Mouse (Mus musculus) right cerebral cortex, postnatal 4 days (tissue): ENCODE results near the gene Vcp.
"Not testable (repeated sequence)": the region's sequence is repeated elsewhere in the genome, so short reads cannot be mapped to it uniquely, and the experiment has no call there.

ENCODE experiments used
- DNase-seq: peaks from one replicate; pipeline ENCODE4 v3.0.0-alpha.2; 2022

Vcp gene

DNA sequence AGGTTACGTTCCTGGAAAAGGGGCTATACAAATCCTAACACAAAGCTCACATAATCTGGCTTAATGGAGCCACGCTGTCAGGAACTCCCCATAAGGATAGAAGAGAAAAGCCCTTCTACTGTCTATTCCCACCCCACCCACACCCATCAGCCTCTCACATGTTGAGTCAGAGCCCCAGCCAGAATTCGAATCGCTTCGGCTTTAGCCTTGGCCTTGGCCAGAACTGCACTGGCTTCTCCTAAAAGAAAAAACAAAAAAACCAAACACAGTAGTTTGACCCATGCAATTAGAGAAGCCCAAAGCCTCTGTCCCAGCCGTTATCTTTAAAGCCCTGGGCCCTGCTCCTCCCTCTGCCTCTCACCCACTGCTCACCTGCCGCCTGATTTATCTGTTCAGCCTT lies 28.8 kb upstream of the Vcp start:
- DNase-seq: no peak

- DNase-seq: peak; percentile 98
These were observed 25.0 kb upstream of the Vcp start, which contains the start of gene Pigo for GRCm38 (mm10) chr4:43025084-43025960. Gene Pigo, minus strand, starts transcription at chr4:43025819.

DNA sequence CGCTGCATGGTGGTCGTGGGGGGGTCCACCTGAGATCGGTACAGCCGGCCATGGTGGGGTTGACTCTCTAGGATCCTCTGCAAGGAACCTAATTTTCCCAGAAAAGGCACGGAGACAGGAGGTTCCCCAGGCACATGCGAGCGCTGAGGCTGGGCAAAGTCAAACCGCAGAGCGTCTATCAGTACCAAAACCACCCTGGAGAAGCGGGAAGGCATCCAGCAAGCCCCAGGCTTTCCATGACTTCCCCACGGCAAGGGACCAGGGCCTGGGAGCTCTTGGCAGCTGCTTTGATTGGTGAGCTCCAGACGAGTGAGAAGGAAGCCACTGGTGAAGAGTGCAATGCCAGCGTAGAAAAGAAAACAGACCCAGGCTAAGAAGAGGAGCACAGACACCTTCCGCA lies 24.4 kb upstream of the Vcp start:
- DNase-seq: no peak

- DNase-seq: no peak
These were observed 21.0 kb upstream of the Vcp start for GRCm38 (mm10) chr4:43021341-43021740.

GRCm38 (mm10) chr4:43020876-43021275 lies 20.6 kb upstream of the Vcp start:
- no peak for DNase-seq

DNA sequence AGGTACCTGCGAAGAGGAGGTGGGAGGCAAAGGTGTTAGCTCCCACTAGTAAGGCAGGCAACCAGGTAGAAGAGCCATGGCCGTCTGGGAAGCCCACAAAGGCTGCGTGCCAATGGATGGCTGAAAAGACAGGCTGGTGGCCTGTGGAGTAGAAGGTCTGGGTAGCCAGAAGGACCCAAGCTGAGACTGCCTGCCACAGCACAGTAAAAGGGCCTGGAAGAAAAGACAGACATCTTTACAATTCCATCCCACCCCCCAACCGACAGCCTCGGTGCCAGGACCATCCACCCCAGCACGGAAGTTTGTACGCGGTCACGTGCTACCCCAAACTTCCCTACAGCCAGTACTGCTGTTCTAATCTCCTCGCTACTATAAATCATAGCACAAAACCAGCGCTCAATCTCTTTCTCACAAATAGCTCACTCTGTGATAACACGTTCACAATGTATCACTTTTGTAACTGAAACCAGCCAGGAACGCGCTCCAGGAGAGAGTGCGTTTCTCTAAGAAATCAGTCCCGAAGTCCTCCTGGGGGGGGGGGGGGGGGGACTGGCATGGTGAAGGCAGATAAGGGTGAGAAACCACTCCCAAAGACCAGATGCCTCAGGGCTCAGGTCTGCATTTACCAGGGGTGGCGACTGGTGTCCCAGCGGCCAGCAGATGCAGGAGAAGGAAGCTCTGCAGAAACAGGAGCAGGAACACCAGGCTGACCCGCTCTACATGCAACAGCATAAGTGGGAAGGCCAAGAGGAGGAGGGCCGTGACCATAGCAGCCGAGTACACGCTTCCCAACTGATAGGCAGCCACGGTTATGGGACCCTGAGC lies 19.5 kb upstream of the Vcp start:
- DNase-seq: no peak

GRCm38 (mm10) chr4:43019176-43019575 lies 18.9 kb upstream of the Vcp start:
- DNase-seq: no peak

DNA sequence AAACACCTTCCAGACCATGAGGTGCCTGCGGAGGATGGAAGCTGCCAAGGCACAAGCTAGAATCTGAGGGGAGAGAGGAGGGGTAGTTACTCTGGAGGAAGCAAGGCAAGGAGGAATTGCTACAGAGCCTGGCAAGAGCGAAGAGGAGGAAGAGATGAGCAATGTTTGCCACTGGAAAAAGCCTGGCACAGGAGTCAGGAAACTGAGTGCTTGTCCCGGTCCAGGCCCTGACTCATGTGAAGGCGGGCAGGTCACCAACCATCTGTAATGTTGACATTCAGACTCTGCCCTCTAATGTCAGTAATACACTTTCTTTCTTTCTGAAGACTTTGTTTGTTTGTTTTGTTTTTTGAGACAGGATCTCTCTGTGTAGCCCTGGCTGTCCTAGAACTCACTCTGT lies 17.8 kb upstream of the Vcp start:
- DNase-seq: no peak

- no peak for DNase-seq
These were observed 11.8 kb upstream of the Vcp start for GRCm38 (mm10) chr4:43012091-43012490.

DNA sequence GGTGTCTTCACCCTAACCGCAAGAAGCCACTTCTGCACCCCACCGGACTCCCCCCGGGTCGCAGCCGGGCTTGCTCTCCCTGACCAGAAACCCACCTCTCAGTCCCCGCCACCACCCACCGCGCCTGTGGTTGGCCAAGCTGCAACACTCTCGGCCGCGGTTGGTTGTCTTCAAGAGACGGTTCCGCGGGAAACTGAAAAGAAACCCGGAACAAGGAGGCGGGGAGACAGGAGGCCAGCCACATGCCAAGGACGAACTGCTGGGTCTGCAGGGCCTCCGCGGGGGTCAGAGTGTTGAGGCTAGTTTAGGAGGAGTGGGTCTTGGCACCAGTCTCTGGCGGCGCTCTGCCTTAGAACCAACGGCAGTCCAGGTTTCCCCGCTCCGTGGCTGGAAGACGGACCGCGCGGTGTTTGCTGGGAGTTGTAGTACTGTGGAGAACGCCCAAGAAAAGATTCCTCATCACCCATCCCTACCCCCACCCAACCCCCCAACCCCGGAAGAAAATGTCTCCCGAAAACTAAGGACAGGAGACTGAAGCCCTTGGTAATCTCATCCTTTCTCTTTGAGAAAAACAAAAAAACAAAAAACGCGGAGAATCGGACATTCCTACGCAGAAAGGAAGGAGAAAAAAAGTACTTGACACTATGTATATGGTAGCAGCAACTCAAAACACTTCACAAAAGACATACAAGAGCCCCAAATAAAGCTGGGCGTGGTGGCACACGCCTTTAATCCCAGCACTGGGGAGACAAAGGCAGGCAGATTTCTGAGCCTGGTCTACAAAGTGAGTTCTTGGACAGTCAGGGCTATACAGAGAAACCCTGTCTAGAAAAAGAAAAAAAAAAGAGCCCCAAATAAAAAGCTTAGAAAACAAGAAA lies 10.1 kb upstream of the Vcp start, which contains the start of gene Fancg:
TSS of gene Fancg (minus strand) at position 346 of the 878 bp plus-strand sequence.
- peak; percentile 81 for DNase-seq

DNA sequence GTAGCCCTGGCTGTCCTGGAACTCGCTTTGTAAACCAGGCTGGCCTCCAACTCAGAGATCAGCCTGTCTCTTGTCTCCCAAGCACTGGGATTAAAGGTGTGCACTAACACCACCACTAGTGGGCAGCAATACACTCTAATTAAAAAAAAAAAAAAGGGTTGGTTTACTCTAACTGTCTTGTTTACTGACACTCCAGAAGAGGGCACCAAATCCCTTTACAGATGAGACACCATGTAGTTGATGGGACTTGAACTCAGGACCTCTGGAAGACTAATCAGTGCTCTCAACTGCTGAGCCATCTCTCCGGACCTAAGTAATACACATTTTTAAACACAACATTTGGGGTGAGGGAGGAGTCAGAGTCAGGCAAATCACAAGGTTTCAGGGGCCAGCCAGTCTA lies 5.5 kb upstream of the Vcp start:
- DNase-seq: no peak

DNA sequence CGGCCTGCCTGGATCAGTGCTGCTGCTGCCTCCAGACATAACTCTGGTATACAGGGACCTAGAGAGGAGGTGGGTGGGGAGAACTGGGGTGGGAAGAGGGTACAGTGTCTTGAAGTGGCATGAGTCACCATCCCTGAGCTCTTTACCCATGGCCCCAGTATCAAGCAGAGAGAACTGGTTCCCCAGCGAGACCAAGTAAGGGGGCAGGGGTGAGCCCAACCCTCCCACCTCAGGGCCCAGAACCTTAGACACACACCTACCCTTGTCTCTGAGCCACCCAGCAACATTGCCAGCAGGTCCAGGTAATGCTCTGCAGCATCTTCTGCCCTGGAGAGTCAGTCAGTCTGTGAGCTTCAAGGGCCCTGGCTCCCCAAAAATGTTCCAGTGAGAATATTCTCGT lies 4.6 kb upstream of the Vcp start:
- DNase-seq: no peak

DNA sequence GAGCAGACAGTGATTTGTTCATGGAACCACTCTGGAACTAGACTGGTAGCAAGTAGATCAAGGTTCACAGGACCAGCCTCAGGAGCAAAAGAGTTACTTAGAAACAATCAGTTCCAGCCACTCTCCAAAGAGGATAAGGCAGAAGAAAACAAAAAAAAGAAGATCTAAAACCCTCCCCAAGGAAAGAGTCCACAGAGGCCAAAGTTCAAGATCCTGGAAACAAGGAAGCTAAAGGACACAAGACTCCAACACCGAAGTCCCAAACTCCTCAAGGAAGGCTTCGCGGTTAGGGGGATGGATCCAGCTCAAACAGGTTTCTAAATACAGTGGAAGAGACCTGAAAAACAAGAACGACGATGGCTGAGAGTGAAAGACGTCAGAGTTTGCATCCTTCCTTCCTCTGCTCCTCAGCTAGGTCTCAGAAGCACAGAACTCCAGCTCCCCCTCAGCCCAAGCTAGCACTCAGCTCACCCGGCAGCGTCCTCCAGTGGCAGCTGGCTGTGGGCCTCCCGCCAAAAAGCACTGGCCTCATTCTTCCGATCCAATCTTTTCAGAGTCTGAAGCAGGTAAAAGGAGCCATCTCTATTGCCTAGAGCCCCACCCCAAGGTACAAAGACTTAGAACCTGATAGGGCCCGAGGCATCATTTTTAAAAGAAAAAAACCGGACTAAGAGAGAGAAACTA lies 2.6 kb upstream of the Vcp start:
- no peak for DNase-seq

DNA sequence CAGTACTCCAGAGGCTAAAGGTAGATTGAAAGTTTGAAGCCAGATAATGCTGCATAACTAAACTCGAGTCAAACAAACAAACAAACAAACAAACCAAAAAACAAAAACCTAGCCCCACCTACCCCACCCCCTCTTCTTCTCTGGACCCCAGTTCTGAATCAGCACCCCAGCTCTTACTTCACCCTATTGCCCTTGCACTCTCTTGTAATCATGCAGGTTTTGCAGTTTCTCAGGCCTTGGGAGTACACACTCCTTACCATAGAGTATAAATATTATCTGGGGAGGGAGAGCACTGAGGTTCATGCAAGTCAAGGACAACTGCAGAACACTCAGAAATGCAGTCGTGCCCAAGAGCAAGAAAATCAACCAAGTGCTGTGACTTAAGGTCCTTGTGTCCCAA lies 965 bp upstream of the Vcp start:
- DNase-seq: no peak

- peak; percentile 64 for DNase-seq
These were observed 711 bp downstream of the Vcp start for GRCm38 (mm10) chr4:42999451-43000140.

DNA sequence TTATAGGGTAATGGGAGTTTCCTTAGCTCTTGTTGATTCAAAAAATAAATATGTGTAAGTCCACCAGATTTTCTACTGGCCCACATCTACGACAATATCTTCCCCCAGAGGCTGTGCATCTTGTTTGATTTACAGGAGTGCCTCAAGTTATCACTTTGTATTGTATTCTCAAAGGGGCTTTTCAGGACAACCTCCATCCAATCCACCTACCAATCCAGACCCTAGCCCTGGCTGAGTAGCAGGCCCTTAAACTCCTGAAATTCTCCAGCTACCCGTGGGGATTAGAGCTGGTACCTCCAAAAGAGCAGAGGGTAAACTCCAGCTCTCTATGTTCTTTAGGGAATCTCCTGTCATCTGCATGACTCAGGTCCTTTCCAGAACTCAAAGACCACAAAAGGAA lies 2.3 kb downstream of the Vcp start:
- DNase-seq: no peak

GRCm38 (mm10) chr4:42988296-42988695 lies 12.0 kb downstream of the Vcp start:
- DNase-seq: no peak

- not testable (repeated sequence) for DNase-seq
These were observed 19.8 kb downstream of the Vcp start for GRCm38 (mm10) chr4:42980467-42980866.

DNA sequence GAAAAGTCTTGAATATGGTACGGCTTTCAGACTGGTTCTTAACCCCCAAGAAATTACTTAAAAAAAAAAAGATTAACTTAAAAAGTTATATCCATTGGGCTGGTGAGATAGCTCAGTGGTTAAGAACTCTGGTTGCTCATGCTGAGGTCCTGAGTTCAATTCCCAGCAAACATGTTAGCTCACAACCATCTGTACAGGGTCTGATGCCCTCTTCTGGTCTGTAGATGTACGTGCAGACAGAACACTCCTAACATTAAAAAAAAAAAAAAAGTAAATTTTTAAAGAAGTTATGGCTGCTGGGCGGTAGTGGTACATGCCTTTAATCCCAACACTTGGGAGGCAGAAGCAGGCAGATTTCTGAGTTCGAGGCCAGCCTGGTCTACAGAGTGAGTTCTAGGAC lies 22.2 kb downstream of the Vcp start:
- DNase-seq: no peak

- DNase-seq: no peak
These were observed 26.4 kb downstream of the Vcp start for GRCm38 (mm10) chr4:42973868-42974267.

- no peak for DNase-seq
These were observed 27.4 kb downstream of the Vcp start for GRCm38 (mm10) chr4:42972952-42973351.

- no peak for DNase-seq
These were observed 31.0 kb downstream of the Vcp start, which contains the start of gene 1700022I11Rik for GRCm38 (mm10) chr4:42969304-42969703. Gene 1700022I11Rik, plus strand, starts transcription at chr4:42969604.
